Mouse (Mus musculus): ENCODE measurements around the gene Fam126a.
A peak's percentile ranks its signal among the peaks of the same experiment; 100 is the strongest.

Fam126a gene

GRCm38 (mm10) chr5:24040601-24041000 is 10.1 kb upstream of the Fam126a start:
- no peak for DNase-seq (ENCODE audit: low read depth)

- no peak for DNase-seq (ENCODE audit: low read depth)
These were observed 8.9 kb upstream of the Fam126a start for GRCm38 (mm10) chr5:24039423-24039822.

DNA sequence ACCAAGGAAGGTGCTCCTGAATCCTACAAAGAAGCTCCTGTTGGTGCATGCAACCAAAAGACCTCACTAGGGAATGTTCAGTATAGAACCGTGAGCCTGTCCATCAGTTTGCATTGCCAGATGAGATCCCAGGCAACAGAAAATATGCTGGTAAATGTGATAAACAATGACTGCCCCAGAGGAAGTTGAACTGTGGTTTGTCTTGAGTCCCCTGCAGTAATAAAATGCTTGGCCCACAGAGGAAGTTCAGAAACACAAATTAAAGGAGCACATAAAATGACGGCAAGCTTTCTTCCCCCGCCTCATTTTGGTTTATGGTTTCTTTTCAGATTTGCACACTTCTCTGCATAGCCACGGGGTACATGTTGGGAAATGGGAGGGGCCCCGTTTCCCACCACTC is 8.3 kb upstream of the Fam126a start:
- DNase-seq (ENCODE audit: low read depth) = no peak

- no peak for DNase-seq (ENCODE audit: low read depth)
These were observed 7.7 kb upstream of the Fam126a start for GRCm38 (mm10) chr5:24038190-24038589.

- no peak for DNase-seq (ENCODE audit: low read depth)
These were observed 6.2 kb upstream of the Fam126a start for GRCm38 (mm10) chr5:24036731-24037130.

- DNase-seq (ENCODE audit: low read depth) = no peak
These were observed 4.5 kb upstream of the Fam126a start for GRCm38 (mm10) chr5:24034970-24035369.

DNA sequence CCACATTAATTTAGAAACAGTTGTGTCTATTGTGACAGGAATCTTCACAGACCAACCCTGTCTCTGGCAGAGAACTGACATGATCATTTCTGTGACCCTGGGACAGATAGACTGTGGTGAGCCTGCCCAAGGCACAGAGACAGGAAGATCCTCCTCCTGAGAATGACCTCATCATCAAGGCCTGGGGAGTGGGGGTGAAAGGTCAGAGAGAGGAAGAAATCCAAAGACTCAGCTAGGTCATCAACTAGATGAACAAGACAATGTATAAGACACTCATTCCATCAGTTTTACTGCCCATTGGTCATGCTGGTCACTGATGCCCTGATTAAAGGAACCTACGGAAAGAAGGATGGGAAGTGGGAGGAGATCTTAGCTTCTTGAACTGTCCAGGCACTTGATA is 3.6 kb upstream of the Fam126a start:
- DNase-seq (ENCODE audit: low read depth) = no peak

- no peak for DNase-seq (ENCODE audit: low read depth)
These were observed 428 bp downstream of the Fam126a start for GRCm38 (mm10) chr5:24029946-24030578.

DNA sequence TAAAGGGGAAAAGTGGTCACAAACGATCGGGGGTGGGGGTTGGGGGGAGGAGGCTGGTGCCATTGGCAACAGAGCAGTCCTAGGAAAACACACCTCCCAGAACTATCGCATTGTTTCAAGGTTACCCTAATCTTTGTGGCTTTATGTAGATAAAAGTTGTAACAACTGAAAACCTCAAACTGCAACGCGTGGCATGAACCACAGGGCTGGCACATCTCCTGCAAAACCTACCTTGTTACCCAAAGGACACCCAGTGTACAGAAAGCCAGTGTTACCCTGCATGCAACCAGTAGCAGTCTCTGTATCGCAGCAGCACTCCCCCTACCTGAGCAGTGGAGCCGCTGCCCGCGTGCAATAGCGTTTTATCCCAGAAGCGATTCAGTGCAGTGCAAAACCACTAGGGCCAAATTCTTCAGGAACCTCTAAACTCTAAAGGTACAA is 1.1 kb downstream of the Fam126a start:
- no peak for DNase-seq (ENCODE audit: low read depth)

DNA sequence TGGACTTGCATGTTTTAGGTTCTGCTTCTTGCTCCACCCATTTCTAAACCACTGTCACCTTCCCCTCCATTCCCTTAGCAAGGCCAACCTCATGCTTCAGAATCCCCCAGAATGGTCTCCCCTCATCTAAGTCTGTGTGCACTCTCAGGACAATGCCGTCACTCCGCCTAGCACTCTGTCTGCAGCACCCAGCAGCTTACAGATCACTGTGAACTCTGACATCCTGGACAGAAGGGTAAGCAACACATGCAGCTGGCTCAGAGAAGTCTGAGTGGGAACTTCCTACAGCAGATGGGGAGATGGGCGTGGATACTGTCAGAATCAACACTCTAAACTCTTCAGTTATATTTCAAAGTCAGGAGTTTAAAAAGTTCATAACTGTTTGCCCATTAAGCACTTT is 5.5 kb downstream of the Fam126a start:
- DNase-seq (ENCODE audit: low read depth) = no peak

- no peak for DNase-seq (ENCODE audit: low read depth)
These were observed 7.3 kb downstream of the Fam126a start for GRCm38 (mm10) chr5:24023226-24023625.

- DNase-seq (ENCODE audit: low read depth) = peak; percentile 68
These were observed 8.8 kb downstream of the Fam126a start for GRCm38 (mm10) chr5:24021683-24022082.

DNA sequence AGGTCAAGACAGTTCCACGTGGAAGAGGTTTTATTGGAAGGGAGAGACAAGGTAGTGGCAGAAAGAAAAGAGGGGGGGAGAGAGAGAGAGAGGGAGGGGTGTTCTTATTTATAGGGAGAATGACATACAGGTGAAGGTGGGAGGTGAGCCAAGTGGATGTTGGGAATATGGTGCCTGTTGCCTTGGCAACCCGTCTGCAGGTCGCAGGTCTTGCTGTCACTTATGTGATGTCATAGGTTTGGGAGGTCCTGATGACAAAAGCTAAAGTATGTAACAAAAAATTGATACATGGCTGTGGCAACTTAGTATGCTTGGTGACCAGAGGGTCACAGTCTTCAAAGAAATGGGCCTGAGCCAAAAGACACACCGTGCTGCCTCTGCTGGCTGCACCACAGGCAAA is 10.1 kb downstream of the Fam126a start:
- no peak for DNase-seq (ENCODE audit: low read depth)

- no peak for DNase-seq (ENCODE audit: low read depth)
These were observed 10.9 kb downstream of the Fam126a start for GRCm38 (mm10) chr5:24019341-24020185.

DNA sequence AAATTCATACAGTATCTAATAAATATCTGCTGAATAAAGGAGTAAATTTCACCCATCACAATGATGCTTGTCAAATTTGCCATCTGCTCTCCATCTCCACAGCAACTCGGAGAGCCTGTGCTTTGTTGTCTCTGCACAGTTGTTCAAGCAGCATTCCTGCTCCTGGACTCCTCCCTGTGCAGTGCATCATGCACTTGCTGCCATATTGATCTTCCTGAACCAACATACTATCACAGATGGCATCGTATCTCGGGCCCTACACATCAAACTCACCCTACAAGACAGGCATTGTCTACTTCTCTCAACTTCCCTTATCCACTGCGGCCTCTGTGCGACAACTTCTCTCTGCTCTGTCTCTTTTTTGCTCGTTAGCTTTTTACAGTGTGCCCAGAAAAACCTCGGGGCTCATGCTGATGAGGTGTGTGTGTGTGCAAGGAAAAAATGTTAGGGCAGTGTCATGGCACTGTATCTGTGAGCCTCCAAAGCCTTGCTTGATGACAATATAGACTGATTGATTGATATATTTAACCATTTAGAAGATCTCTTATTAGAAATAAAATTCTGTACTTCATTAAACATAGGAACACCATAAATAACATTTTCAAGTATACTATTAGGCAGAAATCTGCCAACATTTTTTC is 11.7 kb downstream of the Fam126a start:
- no peak for DNase-seq (ENCODE audit: low read depth)

GRCm38 (mm10) chr5:24016912-24017311 is 13.6 kb downstream of the Fam126a start:
- DNase-seq (ENCODE audit: low read depth) = no peak

- no peak for DNase-seq (ENCODE audit: low read depth)
These were observed 17.0 kb downstream of the Fam126a start for GRCm38 (mm10) chr5:24013338-24014003.

DNA sequence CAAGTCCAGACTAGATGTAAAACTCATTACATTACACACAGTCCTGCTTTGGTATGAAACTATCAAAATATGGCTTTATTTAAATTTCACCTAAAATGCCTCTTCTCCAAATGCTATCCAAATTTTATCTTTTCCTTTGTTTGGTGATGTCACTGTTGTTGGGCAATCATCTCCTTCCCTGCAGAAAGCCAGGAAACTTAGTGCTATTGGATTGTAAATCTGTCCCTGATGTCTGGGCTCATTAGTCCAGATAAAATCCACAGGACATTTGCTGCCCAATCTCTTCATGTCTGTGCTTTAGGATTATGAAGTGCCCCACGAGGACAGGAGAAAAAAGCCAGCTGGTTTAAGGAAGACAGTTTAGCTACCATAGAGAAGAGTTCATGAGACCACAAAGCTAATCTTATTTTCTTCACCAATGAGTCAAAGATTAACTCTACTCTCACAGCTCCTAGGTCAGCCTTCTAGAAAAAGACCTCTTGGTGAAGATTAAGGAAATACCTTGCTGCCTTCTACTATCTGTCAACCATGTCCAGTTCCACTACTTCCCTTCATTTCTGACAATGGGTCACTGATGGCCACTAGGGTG is 31.3 kb downstream of the Fam126a start:
- no peak for DNase-seq (ENCODE audit: low read depth)

- no peak for DNase-seq (ENCODE audit: low read depth)
These were observed 34.5 kb downstream of the Fam126a start for GRCm38 (mm10) chr5:23995951-23996350.

GRCm38 (mm10) chr5:23994929-23995328 is 35.6 kb downstream of the Fam126a start:
- no peak for DNase-seq (ENCODE audit: low read depth)

DNA sequence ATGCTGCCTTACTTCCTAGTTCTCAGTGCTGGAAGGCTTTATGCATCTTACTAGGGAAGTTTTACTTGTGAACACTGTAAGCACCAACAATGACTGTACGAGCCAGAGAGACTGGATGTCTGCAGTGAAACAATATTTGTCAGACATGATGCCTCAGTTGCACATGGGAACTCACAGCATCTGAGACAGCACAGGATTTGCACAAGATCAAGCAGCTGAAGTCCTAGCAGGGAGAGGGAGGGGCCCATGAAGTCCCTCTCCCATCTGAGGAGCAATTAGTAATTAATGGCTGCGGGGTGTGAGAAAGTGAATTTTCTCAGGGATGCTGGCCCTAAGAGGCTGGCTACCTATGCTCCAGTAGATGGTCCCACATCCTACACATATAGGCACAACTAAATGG is 36.3 kb downstream of the Fam126a start:
- DNase-seq (ENCODE audit: low read depth) = no peak

- DNase-seq (ENCODE audit: low read depth) = no peak
These were observed 37.0 kb downstream of the Fam126a start for GRCm38 (mm10) chr5:23993553-23993894.
